Mouse (Mus musculus) G1E (cell line): ENCODE results near the gene Abraxas2. TPM values are rescaled to one million over a fixed set of nuclear protein-coding genes. Genes with fewer than 3 reads are reported as not detected.

ENCODE experiments used
- ATAC-seq: 2 replicates; pipeline ENCODE4 v1.8.0; 2016; ENCODE audit warnings: mild to moderate bottlenecking; ENCODE audit not compliant: insufficient number of reproducible peaks, poor library complexity, low FRiP score, severe bottlenecking; ENCODE audit errors: extremely low read depth
- DNase-seq: peaks from one replicate; pipeline ENCODE4 v3.0.0; 2012; ENCODE audit warnings: low spot score
- H3K27me3 ChIP-seq: 2 replicates; pipeline ENCODE4 v1.6.1; 2012; ENCODE audit warnings: mild to moderate bottlenecking, low read length, inconsistent platforms; ENCODE audit not compliant: insufficient read depth
- H3K36me3 ChIP-seq: replicated peaks from 2 replicates; pipeline ENCODE3; 2012; ENCODE audit warnings: mild to moderate bottlenecking, inconsistent platforms
- H3K4me1 ChIP-seq: 2 replicates; pipeline ENCODE4 v1.6.1; 2012; ENCODE audit warnings: low read depth, low read length, inconsistent platforms, mixed read lengths; ENCODE audit not compliant: insufficient read depth
- H3K4me3 ChIP-seq: 2 replicates; pipeline ENCODE4 v1.5.1; 2012; ENCODE audit warnings: low read depth, mild to moderate bottlenecking, inconsistent platforms, low read length, moderate library complexity, mixed read lengths
- H3K9me3 ChIP-seq: replicated peaks from 2 replicates; pipeline ENCODE4 v1.6.1; 2012; ENCODE audit warnings: inconsistent platforms
- CTCF ChIP-seq: IDR thresholded peaks from 2 replicates; pipeline ENCODE4 v1.5.1; 2012; ENCODE audit warnings: low read depth, low read length, inconsistent platforms, mixed read lengths
- GATA1 ChIP-seq: IDR thresholded peaks from 2 replicates; pipeline ENCODE4 v1.6.1; 2012; ENCODE audit warnings: borderline replicate concordance, low read length, inconsistent platforms, mixed read lengths
- GATA2 ChIP-seq: IDR thresholded peaks from 2 replicates; pipeline ENCODE4 v1.6.1; 2012; ENCODE audit warnings: low read depth, low read length, inconsistent platforms, borderline replicate concordance
- POLR2AphosphoS5 ChIP-seq: IDR thresholded peaks from 2 replicates; pipeline ENCODE4 v1.6.1; 2012; ENCODE audit warnings: low read depth, low read length, inconsistent platforms; ENCODE audit not compliant: insufficient replicate concordance
- TAL1 ChIP-seq: conservative IDR thresholded peaks from 2 replicates; pipeline ENCODE4 v1.6.1; 2012; ENCODE audit warnings: low read depth, low read length, inconsistent platforms, mixed read lengths
- polyA plus RNA-seq: library from polyadenylated mRNA; stranded (reverse); fragments of >175 nt; gene quantifications from 2 replicates; pipeline ENCODE4 v1.2.3, GENCODE M21; 2012
- total RNA-seq, 2 experiments: library from RNA; stranded (forward) in 1 of 2; stranded (reverse) in 1 of 2; fragments of 200-1000 nt in 1 of 2; fragments of >200 nt in 1 of 2; fragmentation: Nextera tagmentation in 1 of 2; gene quantifications; 2 replicates each; pipeline ENCODE4 v1.2.3; 2014 to 2017

Gene Abraxas2
- total RNA-seq (2014; fragmentation: Nextera tagmentation) (69.5 and 79.8 TPM in 2 replicates), total RNA-seq (2017) (47.7 and 49.9 TPM in 2 replicates), polyA plus RNA-seq (4.6 and 4.7 TPM in 2 replicates)

DNA sequence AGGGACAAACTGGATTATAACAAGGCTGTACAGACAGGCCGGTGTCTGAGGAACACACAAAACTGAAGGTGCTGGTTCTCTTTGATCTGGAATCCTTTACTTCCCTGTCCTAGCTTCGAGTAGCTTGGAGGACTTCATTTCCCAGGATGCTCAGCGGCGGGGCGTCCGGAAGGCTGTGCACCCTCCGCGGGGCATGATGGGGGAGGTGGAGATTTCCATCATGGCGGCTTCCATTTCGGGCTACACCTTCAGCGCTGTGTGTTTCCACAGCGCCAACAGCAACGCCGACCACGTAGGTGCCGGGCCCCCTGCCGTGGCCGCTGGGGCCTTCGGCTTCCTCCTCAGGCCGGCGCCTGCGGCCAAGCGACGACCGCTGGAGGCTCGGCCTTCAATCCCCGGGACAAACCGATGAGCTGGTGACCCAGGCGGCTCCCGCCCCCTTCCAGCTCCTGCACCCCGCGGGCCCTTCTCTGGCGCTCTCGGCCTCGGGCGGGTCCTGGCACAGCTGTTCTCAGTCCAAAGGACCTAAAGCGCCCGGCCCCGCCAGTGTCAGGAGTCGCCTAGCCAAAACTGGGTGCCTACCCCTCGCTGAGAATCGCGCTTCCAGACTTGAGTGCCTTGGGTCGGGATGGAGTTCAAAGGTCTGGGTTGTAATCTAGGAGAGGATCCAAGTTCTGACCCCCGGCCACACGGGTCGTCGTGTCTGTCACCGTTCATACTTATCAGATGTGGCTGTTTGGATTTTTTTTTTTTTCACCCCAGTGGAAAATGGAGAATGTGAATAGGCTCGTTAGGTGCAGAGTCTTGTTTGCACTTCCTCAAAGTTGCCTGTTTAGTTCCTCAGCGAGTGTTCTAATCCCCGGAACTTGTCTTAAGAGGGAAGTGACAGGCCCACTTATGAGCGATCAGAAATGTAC, at the start of gene Abraxas2:
Gene Abraxas2 (plus strand): TSS at position 184 of the 917 bp plus-strand sequence.
- H3K36me3 ChIP-seq = peaks cover 24% of the 10 kb centered on the region
- DNase-seq (peak; percentile 88), ATAC-seq (peak; percentile 85)
- no peaks in the 10 kb centered on the region for H3K27me3 ChIP-seq
- peak within 1 kb of the TSS; percentile 89 for H3K4me3 ChIP-seq
- TF ChIP-seq CTCF (no peak), POLR2AphosphoS5 (no peak), GATA2 (no peak), TAL1 (no peak), GATA1 (no peak)
- H3K9me3 ChIP-seq = no peaks in the 10 kb centered on the region
- peaks cover 26% of the 10 kb centered on the region for H3K4me1 ChIP-seq

DNA sequence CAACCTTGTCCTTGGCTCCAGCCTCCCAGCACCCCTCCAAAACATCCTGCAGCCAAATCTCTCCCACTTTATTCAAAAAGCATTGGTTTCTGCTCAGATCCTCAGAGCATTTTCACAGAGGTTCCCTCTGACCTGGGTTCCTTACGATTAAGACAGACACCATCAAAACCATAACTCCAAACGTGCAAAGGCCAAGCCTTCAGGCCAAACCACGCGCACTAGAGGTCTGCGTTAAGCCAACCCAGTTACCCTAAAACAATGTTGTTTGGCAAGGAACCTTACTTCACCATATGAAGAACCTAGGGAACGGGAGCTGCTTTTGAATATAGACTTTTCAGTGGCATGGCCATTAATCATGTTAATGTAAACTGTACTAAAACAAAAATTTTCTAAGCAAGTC, 49.3 kb upstream of the Abraxas2 start:
- no peaks in the 10 kb centered on the region for H3K9me3 ChIP-seq
- no peaks in the 10 kb centered on the region for H3K27me3 ChIP-seq
- H3K4me1 ChIP-seq = peaks cover 91% of the 10 kb centered on the region
- no peak for DNase-seq
- TF ChIP-seq TAL1 = no peak
- peaks cover 32% of the 10 kb centered on the region for H3K36me3 ChIP-seq
- no peak overlapping the region; the same call in 1 of the 2 replicates for H3K4me3 ChIP-seq
- ATAC-seq = no peak

DNA sequence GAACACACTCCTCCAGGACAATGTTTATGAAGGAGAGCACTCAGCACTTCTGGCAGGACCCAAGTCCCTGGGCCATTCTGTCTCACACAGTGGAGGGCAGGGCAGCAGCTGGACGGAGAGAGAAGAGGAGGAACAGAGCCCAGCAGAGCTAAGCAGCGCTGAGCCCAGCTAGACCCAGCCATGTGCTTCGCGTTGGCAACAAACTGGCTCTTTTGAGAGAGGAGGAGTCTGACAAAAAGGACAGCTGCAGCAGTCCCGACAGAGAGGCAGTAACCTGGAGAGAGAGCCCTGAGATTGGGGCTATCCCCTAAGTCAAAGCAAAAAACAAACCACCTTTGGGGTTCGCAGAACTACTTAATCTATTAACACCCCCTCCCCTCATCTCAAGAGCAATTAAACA, 48.7 kb upstream of the Abraxas2 start:
- H3K9me3 ChIP-seq = no peaks in the 10 kb centered on the region
- H3K36me3 ChIP-seq = peaks cover 28% of the 10 kb centered on the region
- TF ChIP-seq GATA2 = no peak
- no peak for TF ChIP-seq POLR2AphosphoS5
- TF ChIP-seq CTCF = no peak
- no peak for TF ChIP-seq TAL1
- TF ChIP-seq GATA1 = no peak
- peaks cover 86% of the 10 kb centered on the region for H3K4me1 ChIP-seq
- DNase-seq = no peak
- no peak for ATAC-seq
- no peak overlapping the region; the same call in 1 of the 2 replicates for H3K4me3 ChIP-seq
- no peaks in the 10 kb centered on the region for H3K27me3 ChIP-seq

DNA sequence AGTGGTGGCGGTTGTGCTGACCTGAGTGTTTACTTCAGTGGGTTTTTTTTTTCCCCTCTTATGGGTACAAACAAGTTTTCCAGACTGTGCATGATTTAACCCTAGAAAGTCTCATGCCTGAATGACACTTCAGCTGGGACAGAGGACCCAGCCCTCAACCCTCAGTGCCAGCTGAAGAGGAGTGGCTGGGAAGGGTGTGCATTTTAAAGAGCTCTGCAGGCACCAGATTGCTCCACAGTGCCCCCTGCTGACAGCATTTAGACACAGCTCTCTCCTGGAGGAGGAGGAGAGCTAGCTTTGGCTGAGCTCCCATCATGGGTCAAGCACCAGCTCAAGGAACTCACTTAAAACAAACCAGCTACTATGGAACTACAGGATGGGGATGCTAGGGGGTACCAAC, 48.1 kb upstream of the Abraxas2 start:
- Histone ChIP-seq H3K9me3 (no peaks in the 10 kb centered on the region), H3K36me3 (peaks cover 23% of the 10 kb centered on the region), H3K4me1 (peaks cover 80% of the 10 kb centered on the region), H3K4me3 (no peak overlapping the region; the same call in 1 of the 2 replicates), H3K27me3 (no peaks in the 10 kb centered on the region)
- TF ChIP-seq TAL1 (no peak), CTCF (peak; percentile 71), GATA1 (no peak), POLR2AphosphoS5 (no peak), GATA2 (no peak)
- ATAC-seq (peak; percentile 55), DNase-seq (peak; percentile 74)

DNA sequence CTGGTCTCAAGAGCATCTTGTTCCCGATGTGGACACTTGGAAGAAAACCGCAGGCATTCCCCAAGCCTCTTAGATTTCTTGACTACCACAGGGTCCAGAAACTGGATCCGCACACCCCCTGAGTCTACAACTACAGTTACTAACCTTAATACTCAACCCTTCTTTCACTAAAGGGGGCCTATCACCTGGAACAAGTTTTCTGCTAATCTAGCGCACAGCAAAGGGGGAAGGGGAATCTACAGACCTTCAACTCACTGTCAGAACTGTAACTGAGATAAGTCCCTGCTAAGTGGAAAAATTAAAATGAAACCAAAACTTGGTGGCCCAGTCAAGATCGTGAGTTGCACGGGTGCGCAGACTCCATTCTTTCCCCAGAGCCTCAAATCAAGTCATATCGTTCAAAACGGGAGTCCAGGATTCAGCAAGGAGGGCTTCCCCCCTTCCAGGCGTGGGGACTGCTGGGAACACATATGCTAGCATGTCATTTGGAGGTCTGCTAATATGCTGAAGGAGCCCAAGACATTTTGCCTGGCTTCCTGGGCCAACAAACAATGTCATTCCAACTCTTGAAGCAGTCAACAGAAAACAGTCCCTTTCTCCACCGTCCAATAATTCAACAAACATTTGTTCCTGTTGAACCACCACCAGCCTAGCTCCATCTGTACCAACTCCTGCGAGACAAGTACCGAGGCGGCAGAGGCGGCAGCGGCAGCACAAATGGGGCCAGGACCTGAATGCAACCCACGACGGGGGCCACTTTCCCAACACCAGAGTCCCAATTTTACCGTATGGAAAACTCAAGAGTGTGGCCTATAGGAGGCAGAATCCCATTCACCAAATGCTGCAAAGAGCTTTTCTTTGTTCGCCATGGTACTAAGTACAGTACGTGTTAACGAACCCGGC, 47.1 kb upstream of the Abraxas2 start:
- peaks cover 70% of the 10 kb centered on the region for H3K4me1 ChIP-seq

More for the DNA sequence above, 47.1 kb upstream of the Abraxas2 start:
- DNase-seq (no peak), ATAC-seq (no peak; the same call in 1 of the 2 replicates)
- Histone ChIP-seq H3K4me3 (peak overlapping the region; percentile 85), H3K9me3 (no peaks in the 10 kb centered on the region), H3K36me3 (peaks cover 12% of the 10 kb centered on the region), H3K27me3 (no peaks in the 10 kb centered on the region)
- TF ChIP-seq POLR2AphosphoS5 (no peak), GATA1 (no peak), TAL1 (no peak), GATA2 (no peak), CTCF (no peak)
